Comparison of ENCODE assay signal across 22 mouse cellular contexts in the genomic region with DNA sequence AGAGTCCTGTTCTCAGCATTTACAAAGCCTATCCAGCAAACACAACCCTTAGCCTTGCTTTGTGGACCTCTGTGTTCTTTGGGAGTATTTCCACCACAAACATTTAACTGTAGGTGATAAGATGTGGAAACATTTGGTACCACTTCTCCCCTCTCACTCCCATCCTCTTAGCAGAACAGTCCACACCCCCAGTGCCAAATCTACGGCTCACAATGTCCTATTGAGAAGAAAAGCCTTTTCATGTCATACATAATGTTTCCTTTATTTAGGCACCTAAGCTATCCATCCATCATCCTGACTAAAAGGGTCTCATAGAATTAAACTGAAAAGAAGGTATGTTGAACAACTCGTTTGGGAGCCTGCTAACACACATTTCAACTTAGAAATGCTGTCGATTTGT. TPM values are rescaled to one million over a fixed set of nuclear protein-coding genes. Genes with fewer than 3 reads are reported as not detected.
DNase-seq lines count a peak whose midpoint lies in the region; ATAC-seq and TF ChIP-seq lines count a peak whose summit lies in the region.
"Had no signal": no experiment of that assay in that cellular context is flagged by ENCODE, and none has a peak within 500 bp of the region (broad histone marks: within the 10 kb centered on the region; RNA-seq: fewer than 3 reads in every experiment).

No protein-coding gene starts in this region.

- ATAC-seq in heart, postnatal 0 days (ENCODE audit: insufficient read depth, low read depth): no peak
- ATAC-seq in stomach, embryonic 14.5 days (ENCODE audit: insufficient number of reproducible peaks, insufficient read depth, low FRiP score, low read depth): peak; percentile 56; the same call in 1 of the 2 replicates
- peak; percentile 66 for ATAC-seq in stomach, embryonic 16.5 days (ENCODE audit: insufficient read depth, low FRiP score)
- no peak for ATAC-seq in forebrain, embryonic 11.5 days (replicated peaks; ENCODE audit: low FRiP score)
- ATAC-seq in hindbrain, postnatal 0 days: no peak
- ATAC-seq: forebrain, embryonic 14.5 days; forebrain, embryonic 16.5 days had no signal

- peaks cover 9% of the 10 kb centered on the region for H3K4me1 ChIP-seq in heart, postnatal 0 days (ENCODE audit: control insufficient read depth, insufficient read depth)
- no peaks in the 10 kb centered on the region for H3K4me1 ChIP-seq in stomach, embryonic 14.5 days (ENCODE audit: control insufficient read depth, insufficient read depth, low read length)
- no peaks in the 10 kb centered on the region for H3K4me1 ChIP-seq in stomach, embryonic 16.5 days (ENCODE audit: control insufficient read depth, insufficient read depth, low read length)
- no peaks in the 10 kb centered on the region for H3K4me1 ChIP-seq in forebrain, embryonic 11.5 days (replicated peaks; ENCODE audit: control insufficient read depth, insufficient read depth, low read length)
- no peaks in the 10 kb centered on the region for H3K4me1 ChIP-seq in hindbrain, postnatal 0 days (ENCODE audit: insufficient read depth, low read length)
- H3K4me1 ChIP-seq: embryonic facial prominence, embryonic 13.5 days; forebrain, embryonic 12.5 days had no signal

- no peak overlapping the region for H3K4me3 ChIP-seq in heart, postnatal 0 days (ENCODE audit: low read depth, low read length)
- no peak overlapping the region for H3K4me3 ChIP-seq in stomach, embryonic 14.5 days (ENCODE audit: low read depth, low read length)
- no peak overlapping the region for H3K4me3 ChIP-seq in stomach, embryonic 16.5 days (replicated peaks; ENCODE audit: low read length)
- no peak overlapping the region for H3K4me3 ChIP-seq in forebrain, embryonic 11.5 days (ENCODE audit: low read depth, low read length)
- no peak overlapping the region for H3K4me3 ChIP-seq in hindbrain, postnatal 0 days (ENCODE audit: low read length)
- H3K4me3 ChIP-seq: embryonic facial prominence, embryonic 13.5 days; forebrain, embryonic 12.5 days had no signal

- H3K27ac ChIP-seq in heart, postnatal 0 days (ENCODE audit: low read depth): 0 out of 2 replicates have a peak overlapping the region, but pooled peaks have one; percentile 20
- peak overlapping the region; percentile 35 for H3K27ac ChIP-seq in stomach, embryonic 14.5 days (ENCODE audit: low read length)
- peak overlapping the region; percentile 81 for H3K27ac ChIP-seq in stomach, embryonic 16.5 days (ENCODE audit: low read length)
- H3K27ac ChIP-seq in forebrain, embryonic 11.5 days (ENCODE audit: low read depth, low read length): no peak overlapping the region
- no peak overlapping the region for H3K27ac ChIP-seq in hindbrain, postnatal 0 days
- H3K27ac ChIP-seq: embryonic facial prominence, embryonic 13.5 days; forebrain, embryonic 12.5 days had no signal

- intact Hi-C loops in heart, postnatal 14 days (cut with DNase I): loop anchor here (5.0 kb wide), 1 partner anchor 77 kb away; no protein-coding TSS in a partner anchor

- no peak for TF ChIP-seq EP300 in heart, postnatal 0 days (IDR thresholded peaks at IDR 0.05; ENCODE audit: low read depth)

- peaks cover 29% of the 10 kb centered on the region for H3K36me3 ChIP-seq in heart, postnatal 0 days (replicated peaks; ENCODE audit: control insufficient read depth, insufficient read depth, low read length)
- no peaks in the 10 kb centered on the region for H3K36me3 ChIP-seq in stomach, embryonic 14.5 days (ENCODE audit: control insufficient read depth, insufficient read depth, low read length)
- no peaks in the 10 kb centered on the region for H3K36me3 ChIP-seq in stomach, embryonic 16.5 days (ENCODE audit: control insufficient read depth, insufficient read depth, low read length)
- no peaks in the 10 kb centered on the region for H3K36me3 ChIP-seq in forebrain, embryonic 11.5 days (ENCODE audit: control insufficient read depth, insufficient read depth, low read length)
- H3K36me3 ChIP-seq in hindbrain, postnatal 0 days (ENCODE audit: insufficient read depth, low read length): no peaks in the 10 kb centered on the region
- H3K36me3 ChIP-seq: embryonic facial prominence, embryonic 13.5 days; forebrain, embryonic 12.5 days had no signal

- H3K27me3 ChIP-seq in heart, postnatal 0 days (ENCODE audit: control insufficient read depth, insufficient read depth, low read length): no peaks in the 10 kb centered on the region
- no peaks in the 10 kb centered on the region for H3K27me3 ChIP-seq in stomach, embryonic 14.5 days (ENCODE audit: control insufficient read depth, insufficient read depth, low read length)
- H3K27me3 ChIP-seq in stomach, embryonic 16.5 days (ENCODE audit: control insufficient read depth, insufficient read depth, low read length): no peaks in the 10 kb centered on the region
- no peaks in the 10 kb centered on the region for H3K27me3 ChIP-seq in forebrain, embryonic 11.5 days (ENCODE audit: control insufficient read depth, insufficient read depth, low read length)
- H3K27me3 ChIP-seq in hindbrain, postnatal 0 days (ENCODE audit: insufficient read depth, low read length): no peaks in the 10 kb centered on the region
- H3K27me3 ChIP-seq: embryonic facial prominence, embryonic 13.5 days; forebrain, embryonic 12.5 days had no signal

- H3K9ac ChIP-seq in heart, postnatal 0 days (replicated peaks; ENCODE audit: low read depth, low read length): no peak overlapping the region
- no peak overlapping the region for H3K9ac ChIP-seq in stomach, embryonic 14.5 days (replicated peaks; ENCODE audit: low read depth, low read length)
- H3K9ac ChIP-seq in stomach, embryonic 16.5 days (ENCODE audit: low read length): no peak overlapping the region
- no peak overlapping the region for H3K9ac ChIP-seq in forebrain, embryonic 11.5 days (ENCODE audit: low read length)
- H3K9ac ChIP-seq in hindbrain, postnatal 0 days (replicated peaks; ENCODE audit: low read length): no peak overlapping the region
- H3K9ac ChIP-seq: embryonic facial prominence, embryonic 13.5 days; forebrain, embryonic 12.5 days had no signal

- H3K9me3 ChIP-seq in heart, postnatal 0 days (replicated peaks; ENCODE audit: control insufficient read depth, low read length): no peaks in the 10 kb centered on the region
- no peaks in the 10 kb centered on the region for H3K9me3 ChIP-seq in stomach, embryonic 14.5 days (ENCODE audit: control insufficient read depth, low read depth, low read length)
- no peaks in the 10 kb centered on the region for H3K9me3 ChIP-seq in stomach, embryonic 16.5 days (replicated peaks; ENCODE audit: control insufficient read depth, low read length)
- H3K9me3 ChIP-seq in forebrain, embryonic 11.5 days (ENCODE audit: control insufficient read depth, low read length): no peaks in the 10 kb centered on the region
- H3K9me3 ChIP-seq in hindbrain, postnatal 0 days (ENCODE audit: low read length): no peaks in the 10 kb centered on the region
- H3K9me3 ChIP-seq: embryonic facial prominence, embryonic 13.5 days; forebrain, embryonic 12.5 days had no signal

- WGBS in heart, postnatal 0 days: 76% methylated on average over 3 of the region's 3 CpGs
- 44% methylated on average over 3 of the region's 3 CpGs for WGBS in stomach, embryonic 14.5 days
- 48% methylated on average over 3 of the region's 3 CpGs for WGBS in stomach, embryonic 16.5 days
- WGBS in forebrain, embryonic 11.5 days: 55% methylated on average over 3 of the region's 3 CpGs
- 45% methylated on average over 3 of the region's 3 CpGs for WGBS in hindbrain, postnatal 0 days

- DNase-seq in heart, postnatal 0 days (ENCODE audit: low spot score): no peak
- DNase-seq in heart, postnatal 14 days: no peak
- peak; percentile 9 for DNase-seq in forelimb bud, embryonic 11.5 days (ENCODE audit: low read depth, low spot score)
- DNase-seq in forebrain, embryonic 11.5 days (ENCODE audit: low spot score): no peak
- DNase-seq in hindbrain, postnatal 0 days (ENCODE audit: low spot score): no peak
- no peak for DNase-seq in kidney, adult 8-10 months
- DNase-seq: adrenal gland, adult 8-10 months; cerebellum, adult 11-12 months; cerebellum, adult 2 months; cerebellum, adult 9-10 months; cerebellum, postnatal 10 days; cerebellum, postnatal 25 days had no signal

- no peak for TF ChIP-seq CTCF in heart, postnatal 0 days (IDR thresholded peaks at IDR 0.05; ENCODE audit: low read depth)
- TF ChIP-seq CTCF in hindbrain, postnatal 0 days (IDR thresholded peaks at IDR 0.05; ENCODE audit: low read depth): no peak

- no peak overlapping the region for H3K4me2 ChIP-seq in heart, postnatal 0 days (ENCODE audit: low read depth, low read length)
- H3K4me2 ChIP-seq in stomach, embryonic 14.5 days (replicated peaks; ENCODE audit: low read depth, low read length): no peak overlapping the region
- H3K4me2 ChIP-seq in stomach, embryonic 16.5 days (ENCODE audit: low read depth, low read length): no peak overlapping the region
- H3K4me2 ChIP-seq in forebrain, embryonic 11.5 days (ENCODE audit: low read depth, low read length, severe bottlenecking): no peak overlapping the region
- H3K4me2 ChIP-seq in hindbrain, postnatal 0 days (ENCODE audit: low read depth, low read length): no peak overlapping the region
- H3K4me2 ChIP-seq: embryonic facial prominence, embryonic 13.5 days; forebrain, embryonic 12.5 days had no signal

RNA-seq across cellular contexts. Expression of gene Myoz2, which starts 9.2 kb away (rescaled TPM):
- total RNA-seq in heart, postnatal 0 days (2014; rRNA removed; ENCODE audit: low replicate concordance): 346 and 521 TPM in 2 replicates
- 574 and 591 TPM in 2 replicates for polyA plus RNA-seq in heart, postnatal 0 days (2015; fragmentation: Nextera tagmentation; extraction: Ambion mirVana)
- total RNA-seq in heart, postnatal 14 days (2021): 1,000 to 10,000 TPM; 1,719 to 1,785 TPM
- 0.17 TPM in 1 of 2 replicates, not detected in the other for polyA plus RNA-seq in stomach, embryonic 14.5 days (2014; fragmentation: Nextera tagmentation; extraction: Ambion mirVana)
- polyA plus RNA-seq in stomach, embryonic 16.5 days (2015; fragmentation: Nextera tagmentation; extraction: Ambion mirVana): 3.6 and 21.6 TPM in 2 replicates
- polyA plus RNA-seq in forebrain, embryonic 11.5 days (2014; fragmentation: Nextera tagmentation; extraction: Ambion mirVana): not detected in 2 replicates
- 0.97 TPM in 1 of 2 replicates, not detected in the other for total RNA-seq in hindbrain, postnatal 0 days (2014; rRNA removed)
- polyA plus RNA-seq in hindbrain, postnatal 0 days (2015; fragmentation: Nextera tagmentation; extraction: Ambion mirVana): not detected in 2 replicates
- total RNA-seq: adrenal gland, postnatal 14 days; ES-E14; MEL had no signal
- polyA plus RNA-seq: cortical plate, adult 2 months; forebrain, embryonic 12.5 days; forebrain, embryonic 14.5 days; forebrain, embryonic 16.5 days had no signal

RNA-seq across cellular contexts. Expression of gene Usp53, which starts 41.3 kb away (rescaled TPM):
- 7.3 and 10.0 TPM in 2 replicates for total RNA-seq in heart, postnatal 0 days (2014; rRNA removed; ENCODE audit: low replicate concordance)
- polyA plus RNA-seq in heart, postnatal 0 days (2015; fragmentation: Nextera tagmentation; extraction: Ambion mirVana): 5.9 and 7.4 TPM in 2 replicates
- total RNA-seq in heart, postnatal 14 days (2021): 1 to 10 TPM; 8.3 to 9.2 TPM
- 23.7 and 24.3 TPM in 2 replicates for polyA plus RNA-seq in stomach, embryonic 14.5 days (2014; fragmentation: Nextera tagmentation; extraction: Ambion mirVana)
- polyA plus RNA-seq in stomach, embryonic 16.5 days (2015; fragmentation: Nextera tagmentation; extraction: Ambion mirVana): 17.6 and 22.6 TPM in 2 replicates
- polyA plus RNA-seq in forebrain, embryonic 11.5 days (2014; fragmentation: Nextera tagmentation; extraction: Ambion mirVana): 4.8 and 6.0 TPM in 2 replicates
- 14.2 and 14.7 TPM in 2 replicates for total RNA-seq in hindbrain, postnatal 0 days (2014; rRNA removed)
- 13.1 and 15.0 TPM in 2 replicates for polyA plus RNA-seq in hindbrain, postnatal 0 days (2015; fragmentation: Nextera tagmentation; extraction: Ambion mirVana)

Comparison
In these comparisons a context has a peak if more than half of its experiments do, and no peak if none do; other contexts are left out.
1. ATAC-seq: peak in stomach, embryonic 14.5 days (single experiment) and stomach, embryonic 16.5 days (single experiment); none in heart, postnatal 0 days (single experiment), forebrain, embryonic 11.5 days (single experiment) and hindbrain, postnatal 0 days (single experiment).
2. H3K27ac ChIP-seq: peak in heart, postnatal 0 days (single experiment), stomach, embryonic 14.5 days (single experiment) and stomach, embryonic 16.5 days (single experiment); none in forebrain, embryonic 11.5 days (single experiment) and hindbrain, postnatal 0 days (single experiment).
3. RNA of gene Myoz2, which starts 9.2 kb away (polyA plus RNA-seq): 574 to 591 TPM in heart, postnatal 0 days; 3.6 to 21.6 TPM in stomach, embryonic 16.5 days, 0.17 TPM in stomach, embryonic 14.5 days, not detected in forebrain, embryonic 11.5 days and not detected in hindbrain, postnatal 0 days; every median in the first group is over 10 times any median in the second.